Mouse (Mus musculus) testis, adult 2 months (tissue): ENCODE measurements around the gene D430019H16Rik.

ENCODE experiments used
- CTCF ChIP-seq: fragments of 200-500 bp; IDR thresholded peaks from 2 replicates; pipeline ENCODE4 v1.5.1; 2012; ENCODE audit warnings: low read depth, mild to moderate bottlenecking, inconsistent platforms, low read length, moderate library complexity; ENCODE audit not compliant: control insufficient read depth, insufficient read depth, insufficient replicate concordance
- POLR2A ChIP-seq: fragments of 200-500 bp; IDR thresholded peaks from 2 replicates; pipeline ENCODE4 v1.6.1; 2012; ENCODE audit warnings: low read depth, mild to moderate bottlenecking, inconsistent platforms, low read length, moderate library complexity; ENCODE audit not compliant: control insufficient read depth

- TF ChIP-seq POLR2A = no peak
- TF ChIP-seq CTCF = no peak
Measured at GRCm38 (mm10) chr12:105413909-105414308, 39.7 kb upstream of the D430019H16Rik start.
